Mouse (Mus musculus): ENCODE results near the gene Kcnk4.
A peak's percentile ranks its signal among the peaks of the same experiment; 100 is the strongest.

DNA sequence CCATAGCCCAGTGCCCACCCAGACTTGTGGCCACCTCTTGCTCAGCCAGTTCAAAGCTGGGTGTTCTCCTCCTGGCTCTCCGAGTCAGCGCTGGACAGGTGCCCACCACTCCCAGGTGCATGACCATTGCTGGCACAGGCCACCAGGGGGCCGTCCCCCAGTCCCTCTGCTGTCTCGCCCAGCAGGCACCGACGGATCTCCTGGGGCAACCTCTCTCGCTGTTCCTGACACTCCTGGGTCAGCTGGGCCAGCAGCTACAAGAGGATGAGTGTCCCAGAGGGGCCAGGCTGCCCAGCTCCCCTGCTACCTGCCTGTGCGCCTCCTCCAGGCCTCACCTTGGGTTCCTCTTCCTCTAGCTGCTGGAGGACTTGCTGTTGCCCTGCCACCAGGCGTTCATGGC is 19.7 kb upstream of the Kcnk4 start:
- no peak for TF ChIP-seq TCF12 (IDR thresholded peaks at IDR 0.05; ENCODE audit: insufficient read depth, poor library complexity, severe bottlenecking)
- no peak for TF ChIP-seq MAX (IDR thresholded peaks at IDR 0.05; ENCODE audit: low read depth)
- peak in 1 of 3 experiments; percentile 43 for TF ChIP-seq MYOD1 (IDR thresholded peaks at IDR 0.05; ENCODE audit: control insufficient read depth in 1 of 3, insufficient read length in 2 of 3, low read depth in 2 of 3)
- no peak for TF ChIP-seq POLR2A (IDR thresholded peaks at IDR 0.05; ENCODE audit: insufficient read length, low read depth)
- peak; percentile 59 for TF ChIP-seq POLR2AphosphoS2 (IDR thresholded peaks at IDR 0.05; ENCODE audit: insufficient read length, low read depth)
- no peak for TF ChIP-seq USF1 (IDR thresholded peaks at IDR 0.05; ENCODE audit: low read depth)
- no peak for TF ChIP-seq REST (IDR thresholded peaks at IDR 0.05; ENCODE audit: insufficient read depth, insufficient read length)
- TF ChIP-seq SRF (IDR thresholded peaks at IDR 0.05; ENCODE audit: control insufficient read depth, insufficient read length, low read depth): no peak
- no peak for TF ChIP-seq E2F4 (IDR thresholded peaks at IDR 0.05; ENCODE audit: insufficient read depth)
- TF ChIP-seq MYOG (IDR thresholded peaks at IDR 0.05; ENCODE audit: control insufficient read depth in 1 of 3, insufficient read depth in 1 of 3, insufficient read length in 2 of 3, low read depth in 2 of 3): peak in 2 of 3 experiments; percentile 2 to 22
- no peak for TF ChIP-seq CEBPB (IDR thresholded peaks at IDR 0.05; ENCODE audit: insufficient read depth, poor library complexity, severe bottlenecking)

All from myocyte (in vitro differentiated cells).